Mouse (Mus musculus) thymus, adult 2 months (tissue): ENCODE measurements around the gene Naxd. TPM values are rescaled to one million over a fixed set of nuclear protein-coding genes. Genes with fewer than 3 reads are reported as not detected.
"Not testable (repeated sequence)": the region's sequence is repeated elsewhere in the genome, so short reads cannot be mapped to it uniquely, and the experiment has no call there.

Experiments
- DNase-seq: peaks from one replicate; pipeline ENCODE4 v3.0.0; 2021
- H3K27ac ChIP-seq: fragments of 200-500 bp; 2 replicates; pipeline ENCODE4 v1.5.1; 2012; ENCODE audit warnings: low read length, control low read depth; ENCODE audit not compliant: control insufficient read depth, insufficient read depth
- H3K27me3 ChIP-seq: fragments of 200-500 bp; 2 replicates; pipeline ENCODE4 v1.6.1; 2012; ENCODE audit warnings: mild to moderate bottlenecking, low read length, moderate library complexity, mixed read lengths; ENCODE audit not compliant: control insufficient read depth, insufficient read depth
- H3K36me3 ChIP-seq: fragments of 200-500 bp; 2 replicates; pipeline ENCODE4 v1.6.1; 2012; ENCODE audit warnings: mild to moderate bottlenecking, low read length, moderate library complexity; ENCODE audit not compliant: control insufficient read depth, insufficient read depth
- H3K4me1 ChIP-seq: fragments of 200-500 bp; replicated peaks from 2 replicates; pipeline ENCODE4 v1.6.1; 2012; ENCODE audit warnings: low read length; ENCODE audit not compliant: control insufficient read depth, insufficient read depth
- H3K4me3 ChIP-seq: fragments of 200-500 bp; 2 replicates; pipeline ENCODE4 v1.5.1; 2012; ENCODE audit warnings: mild to moderate bottlenecking, low read length, control low read depth, moderate library complexity; ENCODE audit not compliant: control insufficient read depth, insufficient read depth
- CTCF ChIP-seq: fragments of 200-500 bp; IDR thresholded peaks from 2 replicates; pipeline ENCODE4 v1.5.1; 2012; ENCODE audit warnings: mild to moderate bottlenecking, control low read depth, low read length, moderate library complexity, borderline replicate concordance; ENCODE audit not compliant: control insufficient read depth, poor library complexity, insufficient read depth; ENCODE audit errors: extremely low read depth
- POLR2A ChIP-seq: fragments of 200-500 bp; IDR thresholded peaks from 2 replicates; pipeline ENCODE4 v1.6.1; 2012; ENCODE audit warnings: mild to moderate bottlenecking, low read length, control low read depth, moderate library complexity; ENCODE audit not compliant: control insufficient read depth, poor library complexity, insufficient read depth; ENCODE audit errors: extremely low read depth
- WGBS: fragments of 180-500 bp; shearing (Covaris S2); methylation state at CpG from one replicate; pipeline ENCODE4 v1.1.7; 2018; 5-methylcytosine and 5-hydroxymethylcytosine counted together
- polyA plus RNA-seq: library from polyadenylated mRNA; depleted of rRNA; stranded (reverse); fragments of >200 nt; gene quantifications from 2 replicates; pipeline ENCODE4 v1.2.3, GENCODE M21; 2012

Naxd gene
- polyA plus RNA-seq, 1 experiment = 168 TPM

- no peak for DNase-seq
- H3K27ac ChIP-seq = no peak overlapping the region
Observed at GRCm38 (mm10) chr8:11542031-11542430, 44.7 kb downstream of the Naxd start.

GRCm38 (mm10) chr8:11542866-11543265 lies 45.6 kb downstream of the Naxd start:
- no peak for DNase-seq
- TF ChIP-seq CTCF (no peak), POLR2A (no peak)
- Histone ChIP-seq H3K27ac (no peak overlapping the region), H3K4me1 (no peaks in the 10 kb centered on the region), H3K36me3 (peaks cover 4% of the 10 kb centered on the region; the same call in 1 of the 2 replicates), H3K4me3 (no peak overlapping the region), H3K27me3 (no peaks in the 10 kb centered on the region)
- WGBS = 94% methylated on average over 4 of the region's 4 CpGs

More at GRCm38 (mm10) chr8:11542031-11542430, 44.7 kb downstream of the Naxd start:
- Histone ChIP-seq H3K36me3 (peaks cover 4% of the 10 kb centered on the region; the same call in 1 of the 2 replicates), H3K27me3 (no peaks in the 10 kb centered on the region), H3K4me1 (no peaks in the 10 kb centered on the region), H3K4me3 (no peak overlapping the region)
- TF ChIP-seq CTCF = no peak
- no peak for TF ChIP-seq POLR2A
- WGBS = 96% methylated on average over 12 of the region's 12 CpGs

- no peaks in the 10 kb centered on the region for H3K4me1 ChIP-seq
- H3K27me3 ChIP-seq = no peaks in the 10 kb centered on the region
- H3K36me3 ChIP-seq = peaks cover 2% of the 10 kb centered on the region; the same call in 1 of the 2 replicates
- no peak for TF ChIP-seq POLR2A
- TF ChIP-seq CTCF = peak; percentile 73; the same call in 1 of the 2 replicates
- no peak overlapping the region for H3K27ac ChIP-seq
- peak; percentile 84 for DNase-seq
- H3K4me3 ChIP-seq = no peak overlapping the region
- 46% methylated on average over 3 of the region's 3 CpGs for WGBS
Observed at GRCm38 (mm10) chr8:11544386-11544785, 47.1 kb downstream of the Naxd start.

DNA sequence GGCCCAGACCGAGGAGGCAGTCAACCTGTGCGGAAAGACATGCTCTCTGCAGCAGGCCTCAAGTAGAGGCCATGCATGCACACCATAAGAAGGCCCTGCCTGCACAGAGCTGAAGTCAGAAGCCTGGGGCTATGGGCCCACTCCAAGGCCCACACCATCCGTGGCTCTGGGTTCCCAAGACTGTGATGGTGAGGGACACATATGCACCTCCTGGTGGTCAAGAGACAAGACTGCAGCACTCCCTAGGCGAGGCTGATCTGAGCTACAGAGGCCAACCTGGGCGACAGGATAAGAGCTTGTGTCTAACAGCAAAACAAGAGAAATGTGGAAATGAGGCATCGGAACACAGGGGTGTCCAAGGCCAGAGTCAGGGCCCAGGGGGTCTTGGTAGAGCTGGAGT lies 49.8 kb downstream of the Naxd start:
- TF ChIP-seq CTCF = 0 out of 2 replicates have a peak, but pooled peaks have one; percentile 58
- no peak for TF ChIP-seq POLR2A
- Histone ChIP-seq H3K4me1 (peaks cover 6% of the 10 kb centered on the region; the same call in 1 of the 2 replicates), H3K4me3 (no peak overlapping the region), H3K27ac (no peak overlapping the region), H3K36me3 (no peaks in the 10 kb centered on the region), H3K27me3 (no peaks in the 10 kb centered on the region)
- DNase-seq = no peak
- WGBS = 79% methylated on average over 6 of the region's 6 CpGs

DNA sequence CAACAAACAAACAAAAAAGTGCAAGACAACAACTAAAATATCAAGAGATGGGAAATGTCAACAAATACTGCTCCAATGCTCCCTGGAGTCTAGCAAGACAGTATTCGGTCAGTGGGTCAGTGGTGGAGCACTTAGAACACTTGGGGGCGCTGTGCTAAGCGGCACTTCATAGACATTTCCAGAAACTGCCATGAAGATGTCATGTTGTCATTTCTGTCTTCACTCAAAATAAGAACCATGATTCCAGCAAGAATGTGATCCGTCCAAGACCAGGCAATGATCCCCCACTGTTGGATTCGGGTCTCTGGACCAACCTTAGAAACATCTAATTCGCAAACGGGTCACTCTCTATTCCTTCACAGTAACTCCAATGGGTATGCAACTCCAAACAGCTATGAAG lies 52.4 kb downstream of the Naxd start:
- DNase-seq = peak; percentile 46
- Histone ChIP-seq H3K27me3 (no peaks in the 10 kb centered on the region), H3K4me1 (peaks cover 6% of the 10 kb centered on the region; the same call in 1 of the 2 replicates), H3K4me3 (no peak overlapping the region), H3K27ac (no peak overlapping the region; the same call in 1 of the 2 replicates), H3K36me3 (no peaks in the 10 kb centered on the region)
- WGBS = 24% methylated on average over 7 of the region's 7 CpGs
- TF ChIP-seq POLR2A (no peak), CTCF (no peak)

GRCm38 (mm10) chr8:11550281-11550948 lies 53.1 kb downstream of the Naxd start, which contains the start of gene Cars2:
TSS of gene Cars2 (minus strand) at chr8:11550783.
- under 1% methylated on average over 53 of the region's 53 CpGs for WGBS
- DNase-seq = peak; percentile 95
- H3K27ac ChIP-seq = peak within 1 kb of the TSS; percentile 21
- no peaks in the 10 kb centered on the region for H3K36me3 ChIP-seq
- H3K4me1 ChIP-seq = peaks cover 6% of the 10 kb centered on the region; the same call in 1 of the 2 replicates
- TF ChIP-seq CTCF = peak; percentile 37
- TF ChIP-seq POLR2A = peak; percentile 67; the same call in 1 of the 2 replicates
- H3K4me3 ChIP-seq = peak within 1 kb of the TSS; percentile 68
- no peaks in the 10 kb centered on the region for H3K27me3 ChIP-seq

DNA sequence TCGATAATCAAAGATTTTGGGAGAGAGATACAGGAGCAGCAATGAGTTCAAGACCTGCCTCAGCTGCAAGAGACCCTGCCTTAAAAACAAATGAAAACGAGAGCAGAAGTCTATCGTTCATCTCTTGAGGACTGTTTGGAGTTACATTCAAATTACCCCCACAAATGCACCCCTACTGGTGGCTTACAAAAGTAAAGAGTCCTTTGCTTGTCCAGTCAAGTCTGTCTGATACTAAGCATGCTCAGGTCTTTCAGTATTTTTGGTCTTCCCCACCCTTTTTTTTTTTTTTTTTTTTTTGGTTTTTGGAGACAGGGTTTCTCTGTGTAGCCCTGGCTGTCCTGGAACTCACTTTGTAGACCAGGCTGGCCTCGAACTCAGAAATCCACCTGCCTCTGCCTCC lies 54.2 kb downstream of the Naxd start:
- H3K27ac ChIP-seq, DNase-seq, H3K27me3 ChIP-seq, H3K4me1 ChIP-seq, H3K36me3 ChIP-seq, H3K4me3 ChIP-seq: not testable (repeated sequence)
- 69% methylated on average over 4 of the region's 4 CpGs for WGBS
